Comparison of ENCODE assay signal across 30 mouse cellular contexts in the genomic region with DNA sequence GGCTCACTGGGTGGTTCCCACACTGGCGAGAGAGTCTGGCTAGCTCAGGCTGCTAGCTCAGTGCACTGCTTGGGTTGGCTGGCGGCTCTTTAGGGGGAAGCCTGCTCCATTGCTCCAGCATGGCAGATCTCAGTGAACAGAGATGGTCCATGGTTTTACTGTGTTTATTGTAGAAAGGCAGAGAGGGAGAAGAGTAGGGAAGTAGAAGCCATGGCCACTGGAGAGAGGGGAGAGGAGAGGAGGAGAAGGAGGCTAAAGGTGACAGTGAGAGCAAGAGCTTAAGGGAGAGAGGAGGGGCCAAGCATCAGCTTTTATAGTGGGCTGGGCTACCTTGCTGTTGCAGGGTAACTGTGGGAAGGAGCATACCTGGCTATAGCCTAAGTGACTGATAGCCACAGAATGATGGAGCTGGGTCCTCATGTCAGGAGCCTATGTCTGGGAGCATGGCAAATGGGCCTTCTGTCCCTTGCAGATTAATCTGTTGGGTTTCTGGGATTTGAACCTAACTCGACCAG. TPM values are rescaled to one million over a fixed set of nuclear protein-coding genes. Genes with fewer than 3 reads are reported as not detected.
DNase-seq lines count a peak whose midpoint lies in the region; ATAC-seq and TF ChIP-seq lines count a peak whose summit lies in the region.
"Had no signal": no experiment of that assay in that cellular context is flagged by ENCODE, and none has a peak within 500 bp of the region (broad histone marks: within the 10 kb centered on the region; RNA-seq: fewer than 3 reads in every experiment).

No protein-coding gene starts in this region.

- H3K9me3 ChIP-seq in hindbrain, embryonic 10.5 days, result no peaks in the 10 kb centered on the region
- no peaks in the 10 kb centered on the region for H3K9me3 ChIP-seq in hindbrain, embryonic 12.5 days (replicated peaks)
- H3K9me3 ChIP-seq in stomach, embryonic 15.5 days, result no peaks in the 10 kb centered on the region
- H3K9me3 ChIP-seq in stomach, postnatal 0 days (ENCODE audit: control insufficient read depth, low read length), result no peaks in the 10 kb centered on the region
- H3K9me3 ChIP-seq in forebrain, embryonic 14.5 days (replicated peaks; ENCODE audit: control insufficient read depth, low read length), result no peaks in the 10 kb centered on the region
- no peaks in the 10 kb centered on the region for H3K9me3 ChIP-seq in embryonic facial prominence, embryonic 10.5 days
- H3K9me3 ChIP-seq: embryonic facial prominence, embryonic 13.5 days; forebrain, embryonic 10.5 days; G1E; hindbrain, embryonic 13.5 days; kidney, embryonic 15.5 days; liver, embryonic 13.5 days; midbrain, embryonic 10.5 days; midbrain, embryonic 15.5 days; neural tube, embryonic 15.5 days had no signal

- H3K27ac ChIP-seq in hindbrain, embryonic 10.5 days, result peak overlapping the region; percentile 40; the same call in 1 of the 2 replicates
- H3K27ac ChIP-seq in hindbrain, embryonic 12.5 days, result no peak overlapping the region
- H3K27ac ChIP-seq in stomach, embryonic 15.5 days, result no peak overlapping the region
- no peak overlapping the region for H3K27ac ChIP-seq in stomach, postnatal 0 days (replicated peaks)
- H3K27ac ChIP-seq in forebrain, embryonic 14.5 days (ENCODE audit: low read depth, low read length), result no peak overlapping the region
- no peak overlapping the region for H3K27ac ChIP-seq in embryonic facial prominence, embryonic 10.5 days (replicated peaks)
- H3K27ac ChIP-seq: embryonic facial prominence, embryonic 13.5 days; forebrain, embryonic 10.5 days; hindbrain, embryonic 13.5 days; kidney, embryonic 15.5 days; liver, embryonic 13.5 days; midbrain, embryonic 10.5 days; midbrain, embryonic 15.5 days; neural tube, embryonic 15.5 days had no signal

- H3K4me3 ChIP-seq in hindbrain, embryonic 10.5 days, result no peak overlapping the region
- H3K4me3 ChIP-seq in hindbrain, embryonic 12.5 days, result no peak overlapping the region
- no peak overlapping the region for H3K4me3 ChIP-seq in stomach, embryonic 15.5 days (replicated peaks)
- H3K4me3 ChIP-seq in stomach, postnatal 0 days (ENCODE audit: low read depth, low read length), result no peak overlapping the region
- H3K4me3 ChIP-seq in forebrain, embryonic 14.5 days (ENCODE audit: low read depth, low read length), result no peak overlapping the region
- H3K4me3 ChIP-seq in embryonic facial prominence, embryonic 10.5 days, result no peak overlapping the region
- H3K4me3 ChIP-seq: embryonic facial prominence, embryonic 13.5 days; forebrain, embryonic 10.5 days; hindbrain, embryonic 13.5 days; kidney, embryonic 15.5 days; liver, embryonic 13.5 days; midbrain, embryonic 10.5 days; midbrain, embryonic 15.5 days; neural tube, embryonic 15.5 days had no signal

- H3K4me2 ChIP-seq in hindbrain, embryonic 12.5 days (replicated peaks), result no peak overlapping the region
- H3K4me2 ChIP-seq in stomach, embryonic 15.5 days, result no peak overlapping the region
- no peak overlapping the region for H3K4me2 ChIP-seq in stomach, postnatal 0 days (replicated peaks; ENCODE audit: low read depth)
- H3K4me2 ChIP-seq in forebrain, embryonic 14.5 days (ENCODE audit: low read length), result no peak overlapping the region
- H3K4me2 ChIP-seq: embryonic facial prominence, embryonic 13.5 days; hindbrain, embryonic 13.5 days; kidney, embryonic 15.5 days; liver, embryonic 13.5 days; lung, embryonic 14.5 days; midbrain, embryonic 15.5 days; neural tube, embryonic 15.5 days had no signal

- no peaks in the 10 kb centered on the region for H3K27me3 ChIP-seq in hindbrain, embryonic 10.5 days (ENCODE audit: insufficient read depth, poor library complexity, severe bottlenecking)
- no peaks in the 10 kb centered on the region for H3K27me3 ChIP-seq in hindbrain, embryonic 12.5 days
- no peaks in the 10 kb centered on the region for H3K27me3 ChIP-seq in stomach, embryonic 15.5 days (replicated peaks)
- H3K27me3 ChIP-seq in stomach, postnatal 0 days (ENCODE audit: control insufficient read depth, insufficient read depth, low read length), result no peaks in the 10 kb centered on the region
- no peaks in the 10 kb centered on the region for H3K27me3 ChIP-seq in forebrain, embryonic 14.5 days (replicated peaks; ENCODE audit: control insufficient read depth, insufficient read depth, low read length)
- H3K27me3 ChIP-seq in embryonic facial prominence, embryonic 10.5 days (replicated peaks; ENCODE audit: low read depth, poor library complexity, severe bottlenecking), result no peaks in the 10 kb centered on the region
- H3K27me3 ChIP-seq: embryonic facial prominence, embryonic 13.5 days; hindbrain, embryonic 13.5 days; kidney, embryonic 15.5 days; liver, embryonic 13.5 days; midbrain, embryonic 15.5 days; neural tube, embryonic 15.5 days; Patski had no signal

- no peaks in the 10 kb centered on the region for H3K36me3 ChIP-seq in hindbrain, embryonic 10.5 days
- H3K36me3 ChIP-seq in hindbrain, embryonic 12.5 days, result no peaks in the 10 kb centered on the region
- H3K36me3 ChIP-seq in stomach, embryonic 15.5 days, result no peaks in the 10 kb centered on the region
- no peaks in the 10 kb centered on the region for H3K36me3 ChIP-seq in stomach, postnatal 0 days (ENCODE audit: control insufficient read depth, insufficient read depth, low read length)
- no peaks in the 10 kb centered on the region for H3K36me3 ChIP-seq in forebrain, embryonic 14.5 days (ENCODE audit: control insufficient read depth, insufficient read depth, low read length)
- H3K36me3 ChIP-seq in embryonic facial prominence, embryonic 10.5 days (replicated peaks), result 0 out of 2 replicates have a peak, but pooled peaks cover 3% of the 10 kb centered on the region
- H3K36me3 ChIP-seq: liver, embryonic 13.5 days; midbrain, embryonic 10.5 days; midbrain, embryonic 15.5 days; neural tube, embryonic 15.5 days had no signal

- H3K9ac ChIP-seq in hindbrain, embryonic 12.5 days, result no peak overlapping the region
- H3K9ac ChIP-seq in stomach, embryonic 15.5 days, result no peak overlapping the region
- no peak overlapping the region for H3K9ac ChIP-seq in stomach, postnatal 0 days (ENCODE audit: low read length)
- H3K9ac ChIP-seq in forebrain, embryonic 14.5 days (ENCODE audit: low read length), result no peak overlapping the region
- H3K9ac ChIP-seq: embryonic facial prominence, embryonic 13.5 days; forebrain, postnatal 0 days; hindbrain, embryonic 13.5 days; kidney, embryonic 15.5 days; liver, embryonic 13.5 days; lung, embryonic 14.5 days; midbrain, embryonic 15.5 days; neural tube, embryonic 15.5 days had no signal

- WGBS in hindbrain, embryonic 10.5 days, result 56% methylated on average over 3 of the region's 3 CpGs
- WGBS in hindbrain, embryonic 12.5 days, result 69% methylated on average over 3 of the region's 3 CpGs
- WGBS in stomach, embryonic 15.5 days, result 74% methylated on average over 3 of the region's 3 CpGs
- 59% methylated on average over 3 of the region's 3 CpGs for WGBS in stomach, postnatal 0 days
- 59% methylated on average over 3 of the region's 3 CpGs for whole genome bisulfite sequencing in forebrain, embryonic 14.5 days
- WGBS in embryonic facial prominence, embryonic 10.5 days, result 66% methylated on average over 3 of the region's 3 CpGs

- no peak for TF ChIP-seq CTCF in stomach, postnatal 0 days (IDR thresholded peaks at IDR 0.05; ENCODE audit: low read depth)

- DNase-seq in cerebellum, postnatal 25 days, result peak; percentile 38
- DNase-seq in cerebellum, adult 8-10 months, result no peak
- no peak for DNase-seq in hindbrain, embryonic 10.5 days (ENCODE audit: low spot score)
- no peak for DNase-seq in stomach, postnatal 0 days (ENCODE audit: low spot score)
- DNase-seq in forebrain, embryonic 14.5 days (ENCODE audit: low spot score), result no peak
- DNase-seq in embryonic facial prominence, embryonic 10.5 days (ENCODE audit: low spot score), result no peak
- DNase-seq: adrenal gland, postnatal 14 days; cerebellum, adult 9-10 months; embryo, embryonic 11 days; forebrain, postnatal 0 days; gastrocnemius, postnatal 10 days; heart, postnatal 14 days; kidney, adult 18-20 months; layer of hippocampus, adult 9-11 months; liver, embryonic 13.5 days; lung, embryonic 14.5 days; retina, postnatal 1 day; right cerebral cortex, postnatal 14 days; thymus, postnatal 14 days had no signal

- no peak for ATAC-seq in hindbrain, embryonic 12.5 days (ENCODE audit: low FRiP score)
- ATAC-seq in stomach, embryonic 15.5 days (ENCODE audit: insufficient read depth, low FRiP score, low read depth), result 0 out of 2 replicates have a peak, but pooled peaks have one; percentile 31
- ATAC-seq in stomach, postnatal 0 days (ENCODE audit: low FRiP score, low TSS enrichment), result no peak
- no peak for ATAC-seq in forebrain, embryonic 14.5 days
- ATAC-seq: forebrain, postnatal 0 days; midbrain, embryonic 15.5 days; Patski had no signal

- TF ChIP-seq EP300 in stomach, postnatal 0 days (optimal IDR thresholded peaks at IDR 0.05), result no peak

- H3K4me1 ChIP-seq in hindbrain, embryonic 10.5 days (replicated peaks), result peaks cover 26% of the 10 kb centered on the region
- H3K4me1 ChIP-seq in hindbrain, embryonic 12.5 days, result peaks cover 12% of the 10 kb centered on the region
- H3K4me1 ChIP-seq in stomach, embryonic 15.5 days, result peaks cover 22% of the 10 kb centered on the region
- peaks cover 5% of the 10 kb centered on the region; the same call in 1 of the 2 replicates for H3K4me1 ChIP-seq in stomach, postnatal 0 days (replicated peaks; ENCODE audit: control insufficient read depth, insufficient read depth)
- no peaks in the 10 kb centered on the region for H3K4me1 ChIP-seq in forebrain, embryonic 14.5 days (ENCODE audit: control insufficient read depth, insufficient read depth, low read length)
- H3K4me1 ChIP-seq in embryonic facial prominence, embryonic 10.5 days, result peaks cover 12% of the 10 kb centered on the region

RNA-seq across cellular contexts. Expression of gene Snrk, which starts 10.3 kb away (rescaled TPM):
- polyA plus RNA-seq in hindbrain, embryonic 10.5 days (2016; fragmentation: Nextera tagmentation; extraction: Ambion mirVana), result 30.3 and 32.3 TPM in 2 replicates
- 55.7 and 57.8 TPM in 2 replicates for polyA plus RNA-seq in hindbrain, embryonic 12.5 days (2016; fragmentation: Nextera tagmentation; extraction: Ambion mirVana)
- 54.2 and 56.1 TPM in 2 replicates for polyA plus RNA-seq in stomach, embryonic 15.5 days (2015; fragmentation: Nextera tagmentation; extraction: Ambion mirVana)
- 34.0 and 38.2 TPM in 2 replicates for polyA plus RNA-seq in stomach, postnatal 0 days (2015; fragmentation: Nextera tagmentation; extraction: Ambion mirVana)
- 36.9 and 53.2 TPM in 2 replicates for polyA plus RNA-seq in forebrain, embryonic 14.5 days (2014; fragmentation: Nextera tagmentation; extraction: Ambion mirVana)
- 33.2 and 34.8 TPM in 2 replicates for polyA plus RNA-seq in embryonic facial prominence, embryonic 10.5 days (2016; fragmentation: Nextera tagmentation; extraction: Ambion mirVana)

Comparison
In these comparisons a context has a peak if more than half of its experiments do, and no peak if none do; other contexts are left out.
1. DNase-seq: peak in cerebellum, postnatal 25 days (2 of 2); none in cerebellum, adult 8-10 months (single experiment), hindbrain, embryonic 10.5 days (single experiment), stomach, postnatal 0 days (single experiment), forebrain, embryonic 14.5 days (single experiment) and embryonic facial prominence, embryonic 10.5 days (single experiment).